Mouse (Mus musculus) liver, embryonic 14.5 days (tissue): ENCODE measurements around the gene Maco1.

Experiments
- CTCF ChIP-seq: IDR thresholded peaks from 2 replicates; pipeline ENCODE4 v1.5.1; 2016; ENCODE audit warnings: antibody characterized with exemption, low read depth, control low read depth
- EP300 ChIP-seq: IDR thresholded peaks from 2 replicates; pipeline ENCODE4 v1.6.1; 2016; ENCODE audit warnings: antibody characterized with exemption, low read depth

DNA sequence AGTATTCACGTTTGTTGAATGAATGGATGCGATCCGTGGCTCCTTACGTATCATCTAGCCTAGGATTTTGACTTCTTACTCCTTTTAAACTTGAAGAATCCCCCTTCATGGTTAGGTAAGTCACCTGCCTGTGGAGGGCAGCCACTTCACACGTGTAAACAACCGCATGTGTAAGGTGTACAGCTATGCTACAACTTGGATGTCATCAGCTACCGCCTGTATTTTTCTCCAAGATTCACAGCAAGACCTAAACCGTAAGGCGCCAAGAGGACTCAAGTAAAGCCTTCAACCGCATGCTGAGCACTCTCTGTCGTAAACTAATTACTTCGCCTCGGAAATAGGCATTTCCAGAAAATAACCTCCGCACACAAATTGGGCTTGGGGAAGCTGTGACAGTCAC is 1.3 kb downstream of the Maco1 start:
- TF ChIP-seq CTCF (peak; percentile 24; the same call in 1 of the 2 replicates), EP300 (no peak)
